Mouse (Mus musculus): ENCODE measurements around the gene Actl6b. TPM values are rescaled to one million over a fixed set of nuclear protein-coding genes. Genes with fewer than 3 reads are reported as not detected.
"Not testable (repeated sequence)": the region's sequence is repeated elsewhere in the genome, so short reads cannot be mapped to it uniquely, and the experiment has no call there.

The Actl6b gene
- total RNA-seq, 2 experiments from 2014 or later: not detected

GRCm38 (mm10) chr5:137600619-137601364 is 47.5 kb downstream of the Actl6b start, which contains the start of gene Mospd3:
Mospd3 (minus strand) TSS chr5:137601058.
- peak; percentile 97 for DNase-seq (ENCODE audit: low spot score)

- DNase-seq (ENCODE audit: low spot score): peak; percentile 46
These were observed 48.0 kb downstream of the Actl6b start for GRCm38 (mm10) chr5:137601365-137601729.

GRCm38 (mm10) chr5:137607860-137608653 is 54.7 kb downstream of the Actl6b start:
- no peak for DNase-seq (ENCODE audit: low spot score)

- DNase-seq (ENCODE audit: low spot score): no peak
These were observed 55.4 kb downstream of the Actl6b start for GRCm38 (mm10) chr5:137608654-137609190.

- DNase-seq (ENCODE audit: low spot score): no peak
These were observed 56.0 kb downstream of the Actl6b start for GRCm38 (mm10) chr5:137609292-137609691.

GRCm38 (mm10) chr5:137610056-137610455 is 56.7 kb downstream of the Actl6b start:
- no peak for DNase-seq (ENCODE audit: low spot score)

- peak; percentile 89 for DNase-seq (ENCODE audit: low spot score)
These were observed 57.4 kb downstream of the Actl6b start for GRCm38 (mm10) chr5:137610548-137611244.

- DNase-seq (ENCODE audit: low spot score): peak; percentile 79
These were observed 57.9 kb downstream of the Actl6b start for GRCm38 (mm10) chr5:137611245-137611602.

GRCm38 (mm10) chr5:137613076-137613475 is 59.8 kb downstream of the Actl6b start:
- DNase-seq (ENCODE audit: low spot score): peak; percentile 38

GRCm38 (mm10) chr5:137613550-137613949 is 60.2 kb downstream of the Actl6b start, which contains the start of gene Pcolce:
Pcolce (minus strand) TSS chr5:137613784.
- peak; percentile 50 for DNase-seq (ENCODE audit: low spot score)

GRCm38 (mm10) chr5:137614921-137615320 is 61.6 kb downstream of the Actl6b start:
- DNase-seq (ENCODE audit: low spot score): not testable (repeated sequence)

- DNase-seq (ENCODE audit: low spot score): no peak
These were observed 62.0 kb downstream of the Actl6b start for GRCm38 (mm10) chr5:137615347-137615746.

Small RNA genes within 50 kb of the gene (microRNA-seq; reads per million reads assigned to microRNA genes)
- not detected for gene Mir6418

Other genes with a start within 250 kb of the Actl6b start
- 10 to 100 TPM; 29.6 to 40.8 TPM for gene Srrt, start 245.8 kb upstream of the Actl6b start, total RNA-seq (2021)
- gene Trip6, start 239.1 kb upstream of the Actl6b start, total RNA-seq (2021): 1 to 10 TPM; 2.2 to 4.4 TPM
- gene Slc12a9, start 219.9 kb upstream of the Actl6b start, total RNA-seq (2021): 1 to 10 TPM; 2.0 to 2.2 TPM
- 10 to 100 TPM in 1 of 2 experiments, 1 to 10 TPM in 1; 8.2 to 14.4 TPM for gene Ephb4, start 203.4 kb upstream of the Actl6b start, total RNA-seq (2021)
- gene Zan, start 76.5 kb upstream of the Actl6b start, total RNA-seq (2021): under 1 TPM in 1 of 2 experiments, not detected in 1; 0.07 TPM
- 10 to 100 TPM in 1 of 2 experiments, 1 to 10 TPM in 1; 8.9 to 10.8 TPM for gene Pop7, start 51.0 kb upstream of the Actl6b start, total RNA-seq (2021)
- gene Gigyf1, start 35.0 kb upstream of the Actl6b start, total RNA-seq (2021): 10 to 100 TPM; 19.9 to 23.5 TPM
- gene Epo, start 20.3 kb upstream of the Actl6b start, total RNA-seq (2021): not detected
- gene Gnb2, start 20.0 kb upstream of the Actl6b start, total RNA-seq (2021): 100 to 1,000 TPM; 111 to 134 TPM
- under 1 TPM in 1 of 2 experiments, not detected in 1; 0.36 TPM for gene Tfr2, start 16.3 kb downstream of the Actl6b start, total RNA-seq (2021)
- 1 to 10 TPM; 8.8 to 8.9 TPM for gene Mospd3, start 47.5 kb downstream of the Actl6b start, total RNA-seq (2021)
- 10 to 100 TPM; 31.2 to 44.1 TPM for gene Pcolce, start 60.3 kb downstream of the Actl6b start, total RNA-seq (2021)
- under 1 TPM in 1 of 2 experiments, not detected in 1; 0.21 TPM for gene Fbxo24, start 75.5 kb downstream of the Actl6b start, total RNA-seq (2021)
- 10 to 100 TPM; 15.0 to 18.0 TPM for gene Lrch4, start 75.6 kb downstream of the Actl6b start, total RNA-seq (2021)
- gene Gm20605, start 75.7 kb downstream of the Actl6b start, total RNA-seq (2021): 1 to 10 TPM; 1.0 to 2.2 TPM
- 1 to 10 TPM; 2.6 to 3.0 TPM for gene Sap25, start 87.8 kb downstream of the Actl6b start, total RNA-seq (2021)
- gene Irs3, start 92.2 kb downstream of the Actl6b start, total RNA-seq (2021): under 1 TPM; 0.59 to 0.90 TPM
- gene Agfg2, start 131.2 kb downstream of the Actl6b start, total RNA-seq (2021): 1 to 10 TPM; 5.9 to 7.5 TPM
- gene Nyap1, start 188.1 kb downstream of the Actl6b start, total RNA-seq (2021): under 1 TPM; 0.21 to 0.28 TPM
- 10 to 100 TPM; 53.0 to 68.0 TPM for gene Tsc22d4, start 192.2 kb downstream of the Actl6b start, total RNA-seq (2021)
- gene Ppp1r35, start 225.3 kb downstream of the Actl6b start, total RNA-seq (2021): 1 to 10 TPM; 6.2 to 7.7 TPM
- gene Mepce, start 234.1 kb downstream of the Actl6b start, total RNA-seq (2021): 10 to 100 TPM; 24.1 to 26.1 TPM
- under 1 TPM; 0.14 to 0.26 TPM for gene Zcwpw1, start 234.3 kb downstream of the Actl6b start, total RNA-seq (2021)

All from gastrocnemius, adult 18-20 months (tissue).